Mouse (Mus musculus) left cerebral cortex, postnatal 4 days (tissue): ENCODE data around the gene Omd. TPM values are rescaled to one million over a fixed set of nuclear protein-coding genes. Genes with fewer than 3 reads are reported as not detected.
"Not testable (repeated sequence)": the region's sequence is repeated elsewhere in the genome, so short reads cannot be mapped to it uniquely, and the experiment has no call there.

ENCODE experiments used
- DNase-seq: peaks from one replicate; pipeline ENCODE4 v3.0.0-alpha.2; 2022
- intact Hi-C: fragments of 180-260 bp; cut with DNase I; formaldehyde crosslinking; loops from one replicate; pipeline ENCODE4 v1.15.1; 2025
- total RNA-seq, 2 experiments: library from RNA; stranded (reverse); gene quantifications; 2 replicates each; pipeline ENCODE4 v1.2.3; 2021

The Omd gene
- 1 to 10 TPM; 1.2 to 1.4 TPM for total RNA-seq

- intact Hi-C loops: no loop called here
- no peak for DNase-seq
These were observed at the start of gene Omd for GRCm38 (mm10) chr13:49581541-49582530. Gene Omd, plus strand, starts transcription at chr13:49582462.

GRCm38 (mm10) chr13:49536946-49537345, 45.3 kb upstream of the Omd start:
- no peak for DNase-seq
- intact Hi-C loops: no loop called here

- intact Hi-C loops: no loop called here
- DNase-seq: no peak
These were observed 43.6 kb upstream of the Omd start for GRCm38 (mm10) chr13:49538693-49539092.

GRCm38 (mm10) chr13:49544279-49544678, 38.0 kb upstream of the Omd start, which contains the start of gene Aspn:
Gene Aspn, plus strand, starts transcription at chr13:49544443.
- intact Hi-C loops: no loop called here
- DNase-seq: no peak

GRCm38 (mm10) chr13:49545646-49546045, 36.6 kb upstream of the Omd start:
- intact Hi-C loops: no loop called here
- no peak for DNase-seq

GRCm38 (mm10) chr13:49546517-49546916, 35.7 kb upstream of the Omd start:
- no peak for DNase-seq
- intact Hi-C loops: no loop called here

GRCm38 (mm10) chr13:49547563-49548150, 34.6 kb upstream of the Omd start:
- DNase-seq: no peak
- intact Hi-C loops: no loop called here

GRCm38 (mm10) chr13:49549616-49550015, 32.6 kb upstream of the Omd start:
- intact Hi-C loops: no loop called here
- DNase-seq: no peak

- intact Hi-C loops: no loop called here
- DNase-seq: no peak
These were observed 27.7 kb upstream of the Omd start for GRCm38 (mm10) chr13:49554519-49554918.

- no peak for DNase-seq
- intact Hi-C loops: no loop called here
These were observed 26.1 kb upstream of the Omd start for GRCm38 (mm10) chr13:49556203-49556602.

GRCm38 (mm10) chr13:49556924-49557323, 25.3 kb upstream of the Omd start:
- intact Hi-C loops: no loop called here
- DNase-seq: no peak

- peak; percentile 35 for DNase-seq
- intact Hi-C loops: no loop called here
These were observed 23.1 kb upstream of the Omd start for GRCm38 (mm10) chr13:49559185-49559584.

GRCm38 (mm10) chr13:49560886-49561285, 21.4 kb upstream of the Omd start:
- DNase-seq: no peak
- intact Hi-C loops: no loop called here

- no peak for DNase-seq
- intact Hi-C loops: no loop called here
These were observed 17.9 kb upstream of the Omd start for GRCm38 (mm10) chr13:49564347-49564746.

- DNase-seq: no peak
- intact Hi-C loops: no loop called here
These were observed 11.9 kb upstream of the Omd start for GRCm38 (mm10) chr13:49570371-49570770.

GRCm38 (mm10) chr13:49571418-49571817, 10.8 kb upstream of the Omd start:
- intact Hi-C loops: no loop called here
- DNase-seq: no peak

GRCm38 (mm10) chr13:49583859-49584258, 1.6 kb downstream of the Omd start:
- intact Hi-C loops: no loop called here
- DNase-seq: no peak

- DNase-seq: peak; percentile 23
- intact Hi-C loops: no loop called here
These were observed 2.2 kb downstream of the Omd start for GRCm38 (mm10) chr13:49584307-49585005.

GRCm38 (mm10) chr13:49586062-49586461, 3.8 kb downstream of the Omd start:
- no peak for DNase-seq
- intact Hi-C loops: no loop called here

GRCm38 (mm10) chr13:49602541-49602940, 20.3 kb downstream of the Omd start:
- DNase-seq, intact Hi-C loops: not testable (repeated sequence)

GRCm38 (mm10) chr13:49603603-49604002, 21.3 kb downstream of the Omd start:
- DNase-seq: no peak
- intact Hi-C loops: no loop called here
